Mouse (Mus musculus) heart, adult 8-10 months (tissue): Measurements from ENCODE around the gene Cdc42ep3. TPM values are rescaled to one million over a fixed set of nuclear protein-coding genes. Genes with fewer than 3 reads are reported as not detected.

Source experiments
- DNase-seq: peaks from one replicate; pipeline ENCODE4 v3.0.0; 2022; ENCODE audit warnings: low spot score
- total RNA-seq, 4 experiments: library from RNA; stranded (reverse); gene quantifications; 2 replicates each; pipeline ENCODE4 v1.2.4; 2022

The Cdc42ep3 gene
- 10 to 100 TPM; 26.6 to 36.4 (median 30.3) TPM for total RNA-seq

DNA sequence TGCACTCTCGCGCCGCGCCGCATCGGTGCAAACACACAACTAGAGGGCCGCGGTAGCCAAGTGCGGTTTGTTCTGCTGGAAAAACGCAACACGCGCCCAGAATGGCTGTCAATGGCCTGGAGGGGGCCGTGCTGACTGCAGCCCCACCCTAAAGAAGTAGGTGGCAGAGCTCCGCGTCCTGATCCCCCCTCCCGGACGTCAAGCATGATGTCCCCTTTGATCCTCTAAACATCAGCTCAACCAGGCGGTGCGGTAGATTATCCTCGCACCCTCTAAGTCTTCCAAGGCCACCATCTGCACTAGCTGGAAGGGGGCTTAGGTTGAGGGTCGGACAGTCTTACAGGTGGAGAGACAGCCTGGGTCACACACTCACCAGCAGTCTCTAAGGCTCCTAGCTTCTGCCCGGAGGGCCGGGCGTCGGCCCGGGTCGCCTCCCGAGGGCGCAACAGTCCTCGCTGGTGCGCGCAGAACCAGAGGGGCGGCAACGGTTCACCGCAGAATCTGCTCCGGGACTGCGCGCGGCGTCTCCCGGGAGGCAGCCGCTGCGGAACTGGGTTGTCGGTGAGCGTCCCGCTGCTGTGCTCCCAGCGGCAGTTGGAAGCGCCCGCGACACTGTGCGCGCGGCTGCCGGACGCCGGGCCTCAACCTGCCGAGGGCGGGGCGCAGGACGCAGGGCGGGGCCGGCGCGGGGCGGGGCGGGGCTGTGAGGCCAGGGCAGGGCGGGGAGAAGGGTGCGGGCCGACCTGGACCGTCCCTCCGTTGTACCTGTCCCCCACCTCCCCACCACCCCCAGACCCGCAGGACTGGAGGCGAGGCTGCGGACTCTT, at the start of gene Cdc42ep3:
Gene Cdc42ep3 (minus strand): TSS at position 648 of the 827 bp plus-strand sequence.
- DNase-seq = peak; percentile 71

- DNase-seq = peak; percentile 37
These were observed 45.5 kb upstream of the Cdc42ep3 start for GRCm38 (mm10) chr17:79400356-79400755.

GRCm38 (mm10) chr17:79398416-79398815, 43.5 kb upstream of the Cdc42ep3 start:
- no peak for DNase-seq

DNA sequence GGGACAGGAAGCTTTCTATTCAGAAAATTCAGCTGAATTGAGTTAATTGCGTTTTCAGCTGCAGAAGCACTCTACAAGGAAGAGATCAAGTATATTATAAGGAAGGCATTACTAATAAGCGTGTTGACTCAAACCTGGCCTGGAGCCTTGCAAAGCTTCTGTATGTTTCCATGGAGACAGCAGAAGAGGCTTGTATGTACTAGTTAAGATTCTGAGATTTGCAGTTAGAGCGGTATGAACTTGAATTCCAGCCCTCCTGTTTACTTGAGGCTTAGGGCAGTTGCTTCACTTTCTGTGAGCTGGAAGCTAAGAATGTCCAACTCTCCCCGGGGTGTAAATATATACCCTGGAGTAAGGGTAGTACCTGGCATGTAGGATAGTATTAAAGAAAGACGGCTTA, 39.9 kb upstream of the Cdc42ep3 start:
- no peak for DNase-seq

DNA sequence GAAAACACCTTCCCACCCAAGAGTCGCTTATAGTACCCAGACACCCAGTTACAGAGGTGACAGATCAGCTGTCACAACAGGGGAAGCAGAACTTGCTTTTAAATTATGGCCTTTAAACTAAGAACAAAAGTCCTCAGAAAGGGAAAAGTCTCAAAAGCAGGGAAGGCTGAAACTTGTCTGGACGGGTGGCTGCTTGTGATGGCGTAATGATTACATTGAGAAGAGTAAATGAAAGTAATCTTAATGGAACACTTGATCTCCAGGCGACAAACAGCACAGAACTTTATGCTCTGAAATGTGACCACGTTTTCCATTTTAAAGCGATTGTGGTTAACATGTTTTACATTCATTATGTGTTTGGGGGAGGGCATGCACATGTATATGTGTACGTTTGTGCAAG, 39.0 kb upstream of the Cdc42ep3 start:
- no peak for DNase-seq

DNA sequence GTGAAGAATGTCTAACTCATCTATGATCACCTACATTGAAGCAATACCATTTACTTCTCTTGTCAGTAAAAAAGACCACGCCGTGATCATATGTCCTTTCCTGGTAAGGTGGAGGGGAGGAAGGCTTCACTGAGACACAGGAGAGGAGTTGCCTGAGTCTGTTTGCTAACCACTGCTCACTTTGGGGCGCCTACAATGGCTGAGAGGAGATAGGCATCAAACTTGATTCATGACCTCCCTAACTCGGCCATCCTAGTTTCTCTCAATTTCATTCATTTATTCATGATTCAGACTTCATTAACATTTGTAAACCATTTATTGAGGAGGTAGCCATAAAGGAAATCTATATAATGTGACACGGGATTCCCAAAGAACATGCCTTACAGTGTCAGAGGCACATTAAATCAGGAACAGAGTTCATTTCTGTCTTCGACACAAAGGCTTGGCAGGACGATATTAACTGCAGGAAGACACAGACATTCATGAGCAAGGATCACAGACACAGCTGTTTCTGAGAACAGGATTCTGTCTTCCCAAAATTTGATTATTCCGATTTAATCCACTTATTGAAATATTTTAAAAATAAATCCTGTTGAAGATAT, 32.7 kb upstream of the Cdc42ep3 start:
- no peak for DNase-seq

DNA sequence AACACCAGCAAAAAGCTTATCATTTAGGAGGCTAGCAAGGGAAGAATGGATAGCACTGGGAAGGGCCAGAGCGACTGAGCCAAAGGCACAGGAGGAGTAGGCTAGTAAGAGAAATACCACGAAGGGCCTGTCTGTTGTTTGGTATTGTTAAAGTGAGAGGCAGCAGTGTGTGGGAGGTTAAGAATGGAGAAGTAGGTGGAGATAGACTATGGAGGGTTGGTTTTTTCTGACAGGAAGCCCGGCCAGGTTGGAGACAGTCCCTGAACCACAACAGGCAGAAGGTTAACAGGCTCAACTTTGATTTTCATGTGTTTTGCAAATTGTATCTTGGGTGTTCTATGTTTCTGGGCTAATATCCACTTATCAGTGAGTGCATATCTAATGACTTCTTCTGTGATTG, 26.6 kb upstream of the Cdc42ep3 start:
- DNase-seq = no peak

DNA sequence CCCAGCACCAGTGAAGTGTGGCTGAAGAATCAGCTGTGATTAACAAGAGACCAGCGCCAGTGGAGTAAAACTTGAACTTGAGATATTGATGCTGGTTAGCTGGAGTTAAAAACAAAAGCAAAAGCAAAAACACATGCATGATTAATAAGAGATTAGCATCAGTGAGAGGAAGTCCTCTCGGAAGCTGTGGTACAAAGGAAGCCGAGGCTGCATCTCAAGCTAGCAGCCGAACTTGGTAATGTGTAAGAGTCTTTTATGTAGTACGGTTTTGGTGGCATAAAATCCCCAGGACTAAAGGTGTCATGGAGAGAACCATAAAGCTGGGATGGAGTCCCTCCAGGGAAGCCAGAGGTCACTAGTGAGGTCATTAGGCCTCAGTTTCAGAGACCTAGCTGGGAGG, 24.3 kb upstream of the Cdc42ep3 start:
- DNase-seq = peak; percentile 57

DNA sequence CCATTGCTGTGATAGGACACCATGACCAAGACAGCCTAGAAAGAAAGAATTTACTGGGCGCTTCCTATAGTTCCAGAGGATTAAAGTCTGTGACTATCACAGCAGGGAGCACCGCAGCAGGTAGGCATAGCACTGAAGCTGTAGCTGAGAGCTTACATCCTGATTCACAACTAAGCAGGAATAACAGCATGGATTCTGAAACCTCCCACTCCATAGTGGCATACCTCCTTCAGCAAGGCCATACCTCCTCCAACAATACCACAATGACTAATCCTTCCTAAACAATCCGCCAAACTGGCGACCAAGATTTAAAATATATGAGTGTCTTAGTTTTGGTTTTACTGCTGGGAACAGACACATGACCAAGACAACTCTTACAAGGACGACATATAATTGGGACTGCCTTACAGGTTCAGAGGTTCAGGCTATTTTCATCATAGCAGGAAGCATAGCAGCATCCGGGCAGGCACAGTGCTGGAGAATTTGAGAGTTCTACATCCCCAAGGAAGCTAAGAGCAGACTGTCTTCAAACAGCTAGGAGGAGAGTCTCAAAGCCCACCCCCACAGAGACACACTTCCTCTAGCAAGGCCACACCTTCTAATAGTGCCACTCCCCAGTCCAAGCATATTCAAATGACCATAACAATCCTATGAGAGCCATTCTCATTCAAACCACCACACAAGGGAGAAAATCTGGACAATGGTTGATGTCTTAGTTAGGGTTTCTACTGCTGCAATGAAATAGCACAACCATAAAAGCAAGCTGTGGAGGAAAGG, 21.7 kb upstream of the Cdc42ep3 start:
- no peak for DNase-seq

DNA sequence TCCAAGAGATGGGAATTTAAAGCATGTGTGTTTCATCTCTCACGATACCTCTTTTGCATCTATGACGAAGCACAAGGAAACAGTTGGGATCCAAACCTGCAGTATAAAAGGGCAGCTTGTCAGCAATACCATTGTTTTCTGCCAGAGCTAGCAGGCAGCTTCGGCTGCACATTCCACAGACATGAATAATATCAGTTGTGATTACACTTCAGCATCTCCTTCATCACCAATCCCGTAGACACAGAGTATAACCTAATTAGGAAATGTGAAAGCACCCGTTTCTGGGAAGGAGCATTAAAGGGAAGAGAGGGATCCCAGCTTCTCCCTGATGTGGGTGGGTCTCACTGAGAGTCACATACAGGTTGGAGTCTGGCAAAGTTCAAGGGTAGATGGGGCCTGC, 18.1 kb upstream of the Cdc42ep3 start:
- DNase-seq = no peak

GRCm38 (mm10) chr17:79364749-79365450, 10.0 kb upstream of the Cdc42ep3 start:
- DNase-seq = no peak

DNA sequence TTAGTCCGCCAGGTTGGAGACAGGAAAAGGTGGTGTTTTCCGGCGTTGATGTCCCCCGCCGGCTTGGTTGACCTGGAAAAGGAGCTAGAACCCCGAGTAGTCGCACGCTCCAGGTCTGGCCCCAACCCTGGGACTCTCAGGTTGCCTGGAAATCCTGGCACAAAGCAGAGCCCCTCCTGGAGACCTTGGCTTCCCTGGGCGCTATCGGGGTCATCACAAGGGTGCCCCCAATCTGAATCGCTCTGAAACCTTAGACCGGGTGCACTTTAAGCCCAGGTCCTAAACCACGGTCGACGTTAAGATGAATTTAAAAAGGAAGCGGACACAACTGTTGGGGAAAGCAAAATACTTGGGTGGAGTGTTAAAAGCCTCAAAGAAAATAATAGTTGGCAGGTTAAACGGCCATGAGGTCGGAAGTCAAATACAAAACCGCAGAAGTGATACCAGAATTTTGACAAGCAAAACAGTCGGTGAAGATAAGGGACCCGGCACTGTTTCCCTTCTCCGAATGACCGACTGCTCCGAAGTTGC, 1.2 kb upstream of the Cdc42ep3 start:
- DNase-seq = peak; percentile 53

DNA sequence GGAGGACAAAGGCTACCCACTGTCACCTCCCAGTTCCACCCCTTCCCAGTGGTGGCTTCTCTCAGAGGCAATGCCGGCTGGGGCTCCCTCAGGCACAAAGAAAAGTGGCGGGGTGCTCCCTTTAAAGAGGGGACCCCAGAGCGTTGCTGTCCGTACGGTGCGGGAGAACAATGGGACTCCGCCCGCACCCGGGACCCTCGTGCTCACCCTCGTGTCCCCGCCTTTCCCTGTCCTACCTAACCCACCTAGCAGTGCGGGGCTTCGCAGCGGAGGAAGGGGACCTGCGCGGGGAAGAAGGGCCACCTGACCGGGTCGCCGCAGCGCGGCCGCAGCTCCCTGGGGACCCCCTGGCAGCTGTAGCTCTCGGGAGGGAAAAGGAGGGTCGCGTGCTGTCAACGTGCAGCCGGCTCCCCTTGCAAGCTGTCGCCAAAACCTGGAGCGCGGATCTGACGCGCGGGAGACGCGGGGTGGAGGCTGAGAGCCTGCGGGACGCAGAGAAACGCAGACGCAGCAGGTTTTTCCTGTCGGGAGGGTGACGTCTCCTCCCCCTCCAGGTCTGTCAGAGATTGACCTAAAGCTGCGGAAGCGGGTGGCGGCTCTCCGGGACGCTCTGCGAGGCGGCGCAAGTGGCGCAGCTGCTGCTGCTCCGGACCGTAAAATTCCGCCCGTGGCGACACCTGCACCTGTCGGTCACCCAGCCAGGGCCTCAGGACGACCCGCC, 540 bp upstream of the Cdc42ep3 start:
- peak; percentile 67 for DNase-seq

GRCm38 (mm10) chr17:79354174-79354443, 782 bp downstream of the Cdc42ep3 start:
- DNase-seq = no peak

- peak; percentile 62 for DNase-seq
These were observed 1.3 kb downstream of the Cdc42ep3 start for GRCm38 (mm10) chr17:79353446-79354173.

DNA sequence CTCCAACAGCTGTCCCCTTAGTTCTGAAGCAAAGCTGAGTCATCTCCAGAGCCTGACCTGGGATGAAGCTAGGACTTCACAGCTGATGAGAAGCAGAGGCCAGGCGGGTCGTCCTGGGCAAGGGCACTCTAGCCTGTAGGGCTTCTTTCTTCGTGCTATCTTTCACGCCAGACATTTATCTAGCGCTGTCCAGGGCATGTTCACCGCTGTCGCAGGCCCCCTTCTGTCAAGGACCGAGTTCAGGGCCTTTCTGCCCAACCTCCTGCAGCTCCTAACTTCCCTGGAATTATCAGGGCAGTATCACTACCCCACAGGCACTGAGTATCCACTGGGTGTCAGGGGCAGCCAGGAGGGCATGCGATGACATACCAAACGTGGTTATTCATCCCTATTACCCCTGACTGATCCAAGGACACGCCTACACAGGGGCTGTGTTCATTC, 4.1 kb downstream of the Cdc42ep3 start:
- no peak for DNase-seq

GRCm38 (mm10) chr17:79349371-79349770, 5.5 kb downstream of the Cdc42ep3 start:
- DNase-seq = no peak

DNA sequence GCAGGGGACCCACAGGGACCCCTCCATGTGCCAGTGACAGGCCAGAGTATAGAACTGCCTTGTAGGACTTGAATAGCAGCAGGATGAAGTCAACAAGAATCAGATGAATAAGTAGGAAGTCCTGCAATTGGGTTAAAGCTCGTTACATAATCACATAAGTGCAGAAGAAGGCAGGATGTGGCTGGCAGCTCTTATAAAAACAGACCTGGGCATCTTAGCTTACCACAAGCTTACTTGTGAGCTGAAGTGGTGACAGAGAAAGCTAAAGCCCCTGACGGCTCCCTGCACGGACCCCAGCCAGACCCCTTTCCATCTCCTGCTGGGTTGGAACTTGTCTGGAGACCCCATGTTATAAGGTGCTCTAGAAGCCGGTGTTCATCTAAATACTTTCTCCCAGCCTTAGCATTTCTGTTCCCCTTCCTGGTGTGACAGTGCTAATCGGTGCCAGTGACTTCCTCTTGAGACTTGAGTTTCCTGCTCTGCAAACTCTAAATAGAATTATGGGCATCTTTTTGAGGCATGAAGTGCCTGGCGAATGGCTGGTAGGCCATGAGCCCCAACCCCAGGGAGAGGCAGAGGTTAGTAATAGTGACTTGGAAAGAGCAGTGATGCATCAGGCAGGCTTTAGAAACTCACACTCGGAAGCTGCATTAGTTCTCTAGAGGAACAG, 6.8 kb downstream of the Cdc42ep3 start:
- DNase-seq = no peak

GRCm38 (mm10) chr17:79347291-79347690, 7.6 kb downstream of the Cdc42ep3 start:
- no peak for DNase-seq
